Mouse (Mus musculus) MEL (cell line): ENCODE measurements at regions not wholly inside any gene's neighbourhood (a gene's known extent, or its start where the extent isn't known, plus 50 kb on each side); places are given as distances from the start of the nearest gene placed in this dataset.

Source experiments
- CHD2 ChIP-seq: IDR thresholded peaks from 2 replicates; pipeline ENCODE4 v1.6.1; 2011; ENCODE audit warnings: low read length, improper control_type of control experiment
- CTCF ChIP-seq, 3 experiments: IDR thresholded peaks in 2 of 3; conservative IDR thresholded peaks in 1 of 3; 2 replicates each; pipeline ENCODE4 v1.5.1; 2011 to 2012; ENCODE audit warnings: low read length in 3 of 3, low read depth in 2 of 3, mild to moderate bottlenecking in 2 of 3, improper control_type of control experiment in 1 of 3, inconsistent platforms in 1 of 3, mixed read lengths in 1 of 3, moderate library complexity in 1 of 3; ENCODE audit not compliant: control insufficient read depth in 1 of 3, insufficient read depth in 1 of 3, poor library complexity in 1 of 3, severe bottlenecking in 1 of 3
- EP300 ChIP-seq, 2 experiments: IDR thresholded peaks; 2 replicates each; pipeline ENCODE4 v1.6.1; 2011; ENCODE audit warnings: improper control_type of control experiment in 2 of 2, low read length in 2 of 2, low read depth in 1 of 2, mild to moderate bottlenecking in 1 of 2
- GABPA ChIP-seq: IDR thresholded peaks from 2 replicates; pipeline ENCODE4 v1.6.1; 2012; ENCODE audit warnings: low read depth, mild to moderate bottlenecking, inconsistent platforms, low read length, improper control_type of control experiment, moderate library complexity
- MAZ ChIP-seq: IDR thresholded peaks from 2 replicates; pipeline ENCODE4 v1.6.1; 2012; ENCODE audit warnings: low read depth, mild to moderate bottlenecking, inconsistent platforms, low read length, improper control_type of control experiment
- POLR2A ChIP-seq, 2 experiments: IDR thresholded peaks; 2 replicates each; pipeline ENCODE4 v1.6.1; 2011 to 2012; ENCODE audit warnings: low read length in 2 of 2, mild to moderate bottlenecking in 2 of 2, control low read depth in 1 of 2, improper control_type of control experiment in 1 of 2, low read depth in 1 of 2, moderate library complexity in 1 of 2; ENCODE audit not compliant: control insufficient read depth in 1 of 2, insufficient read depth in 1 of 2, poor library complexity in 1 of 2
- POLR2AphosphoS2 ChIP-seq: IDR thresholded peaks from 2 replicates; pipeline ENCODE4 v1.6.1; 2011; ENCODE audit warnings: low read length, improper control_type of control experiment
- POLR2AphosphoS5 ChIP-seq: IDR thresholded peaks from 2 replicates; pipeline ENCODE4 v1.6.1; 2012; ENCODE audit warnings: low read depth, borderline replicate concordance, mild to moderate bottlenecking, inconsistent platforms, low read length, moderate library complexity, mixed read lengths
- RAD21 ChIP-seq: IDR thresholded peaks from 2 replicates; pipeline ENCODE4 v1.6.1; 2011; ENCODE audit warnings: mild to moderate bottlenecking, low read depth, low read length, improper control_type of control experiment
- RCOR1 ChIP-seq: IDR thresholded peaks from 2 replicates; pipeline ENCODE4 v1.6.1; 2012; ENCODE audit warnings: low read depth, mild to moderate bottlenecking, inconsistent platforms, low read length, improper control_type of control experiment
- USF1 ChIP-seq: IDR thresholded peaks from 2 replicates; pipeline ENCODE4 v1.6.1; 2014; ENCODE audit warnings: low read depth, mild to moderate bottlenecking, inconsistent platforms, low read length, improper control_type of control experiment, moderate library complexity
- ZKSCAN1 ChIP-seq: IDR thresholded peaks from 2 replicates; pipeline ENCODE4 v1.6.1; 2012; ENCODE audit warnings: low read depth, mild to moderate bottlenecking, inconsistent platforms, low read length, improper control_type of control experiment, moderate library complexity

DNA sequence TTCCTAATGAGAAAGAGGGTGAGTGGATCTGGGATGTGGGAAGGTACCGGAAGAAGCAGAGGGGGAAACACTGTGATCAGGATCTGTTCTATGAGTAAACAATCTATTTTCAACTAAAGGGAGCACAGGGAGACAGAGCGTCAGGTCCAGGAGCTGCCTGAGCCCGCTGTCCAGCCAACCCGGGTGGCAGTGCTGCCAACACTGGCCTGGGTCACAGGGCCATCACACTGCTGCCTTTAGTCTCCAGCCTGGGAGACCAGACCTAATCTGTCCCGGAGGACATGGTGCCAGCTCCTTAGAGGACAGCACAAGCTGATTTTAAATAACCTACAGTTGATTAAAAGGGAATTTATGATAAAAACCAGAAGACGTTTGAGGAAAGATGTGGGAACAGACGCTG is 100.0 kb upstream of the Tmem260 start:
- TF ChIP-seq MAZ = no peak
- TF ChIP-seq POLR2A (IDR thresholded peaks at IDR 0.05; ENCODE audit: control insufficient read depth in 1 of 2, insufficient read depth in 1 of 2, low read depth in 1 of 2, low read length in 2 of 2, poor library complexity in 1 of 2) = no peak
- TF ChIP-seq GABPA = no peak
- TF ChIP-seq EP300 (IDR thresholded peaks at IDR 0.05; ENCODE audit: low read depth in 1 of 2, low read length in 2 of 2) = no peak
- no peak for TF ChIP-seq CTCF (IDR thresholded peaks at IDR 0.05 in 2 of 3, conservative IDR thresholded peaks at IDR 0.05 in 1 of 3; ENCODE audit: control insufficient read depth in 1 of 3, insufficient read depth in 1 of 3, low read depth in 2 of 3, low read length in 3 of 3, poor library complexity in 1 of 3, severe bottlenecking in 1 of 3)
- no peak for TF ChIP-seq POLR2AphosphoS2
- no peak for TF ChIP-seq RAD21
- TF ChIP-seq USF1 = no peak
- no peak for TF ChIP-seq ZKSCAN1
- no peak for TF ChIP-seq POLR2AphosphoS5
- no peak for TF ChIP-seq CHD2
- TF ChIP-seq RCOR1 = no peak
